Mouse (Mus musculus) embryonic facial prominence, embryonic 12.5 days (tissue): Measurements from ENCODE around the gene Dgkq. TPM values are rescaled to one million over a fixed set of nuclear protein-coding genes. Genes with fewer than 3 reads are reported as not detected.

ENCODE experiments used
- ATAC-seq: fragments of 200-750 bp; cut with Nextera tagmentation; 2 replicates; pipeline ENCODE4 v1.8.0; 2017; ENCODE audit not compliant: insufficient number of reproducible peaks, insufficient read depth, low FRiP score, low TSS enrichment
- H3K27ac ChIP-seq: fragments of 300-500 bp; sonication (generic); 2 replicates; pipeline ENCODE4 v1.5.1; 2016; ENCODE audit warnings: mild to moderate bottlenecking
- H3K27me3 ChIP-seq: fragments of 300-500 bp; sonication (generic); 2 replicates; pipeline ENCODE4 v1.6.1; 2016; ENCODE audit warnings: mild to moderate bottlenecking, moderate library complexity
- H3K36me3 ChIP-seq: fragments of 300-500 bp; sonication (generic); 2 replicates; pipeline ENCODE4 v1.6.1; 2016; ENCODE audit warnings: mild to moderate bottlenecking
- H3K4me1 ChIP-seq: fragments of 300-500 bp; sonication (generic); 2 replicates; pipeline ENCODE4 v1.6.1; 2016
- H3K4me2 ChIP-seq: fragments of 300-500 bp; sonication (generic); replicated peaks from 2 replicates; pipeline ENCODE4 v1.6.1; 2016; ENCODE audit warnings: mild to moderate bottlenecking, moderate library complexity
- H3K4me3 ChIP-seq: fragments of 300-500 bp; sonication (generic); 2 replicates; pipeline ENCODE4 v1.5.1; 2016; ENCODE audit warnings: mild to moderate bottlenecking
- H3K9ac ChIP-seq: fragments of 300-500 bp; sonication (generic); 2 replicates; pipeline ENCODE4 v1.6.1; 2016; ENCODE audit warnings: mild to moderate bottlenecking, moderate library complexity
- H3K9me3 ChIP-seq: fragments of 300-500 bp; sonication (generic); 2 replicates; pipeline ENCODE4 v1.6.1; 2016; ENCODE audit warnings: mild to moderate bottlenecking, moderate library complexity
- WGBS: fragments of 180-500 bp; shearing (Covaris S2); methylation state at CpG from one replicate; pipeline ENCODE4 v1.1.7; 2016; 5-methylcytosine and 5-hydroxymethylcytosine counted together
- polyA plus RNA-seq: library from polyadenylated mRNA; unstranded; fragments of >200 nt; fragmentation: Nextera tagmentation; extraction: Ambion mirVana; gene quantifications from 2 replicates; pipeline ENCODE4 v1.2.1, GENCODE M21; 2016

Dgkq gene
- polyA plus RNA-seq, 1 experiment from 2014 or later, result 16.6 TPM

DNA sequence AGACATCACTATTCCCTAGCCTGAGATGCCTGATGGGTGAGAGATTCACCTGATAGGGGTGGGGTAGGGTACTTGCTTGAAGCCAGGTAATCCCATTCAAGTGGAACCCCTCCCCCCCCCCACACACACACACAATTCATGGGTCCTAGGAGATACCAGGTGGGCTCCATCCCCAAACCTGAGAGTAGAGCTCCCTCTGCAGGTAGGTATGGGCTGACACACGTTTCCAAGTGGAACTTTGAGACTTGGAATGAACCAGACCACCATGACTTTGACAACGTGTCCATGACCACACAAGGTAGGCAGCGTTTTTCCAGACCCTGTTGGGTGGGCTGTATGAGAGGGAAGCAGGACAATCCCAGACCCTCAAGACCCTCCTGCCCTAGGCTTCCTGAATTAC, 10.4 kb upstream of the Dgkq start:
- Histone ChIP-seq H3K9me3 (no peaks in the 10 kb centered on the region), H3K4me3 (no peak overlapping the region), H3K4me1 (peaks cover 13% of the 10 kb centered on the region), H3K27ac (no peak overlapping the region), H3K4me2 (no peak overlapping the region), H3K9ac (no peak overlapping the region), H3K27me3 (no peaks in the 10 kb centered on the region), H3K36me3 (no peaks in the 10 kb centered on the region)
- 52% methylated on average over 3 of the region's 3 CpGs for WGBS
- ATAC-seq, result no peak

GRCm38 (mm10) chr5:108678296-108678854, 8.9 kb upstream of the Dgkq start:
- peaks cover 13% of the 10 kb centered on the region for H3K4me1 ChIP-seq
- no peaks in the 10 kb centered on the region for H3K27me3 ChIP-seq
- no peaks in the 10 kb centered on the region for H3K9me3 ChIP-seq
- no peak overlapping the region for H3K9ac ChIP-seq
- H3K4me2 ChIP-seq, result no peak overlapping the region
- no peak overlapping the region; the same call in 1 of the 2 replicates for H3K27ac ChIP-seq
- no peak for ATAC-seq
- no peaks in the 10 kb centered on the region for H3K36me3 ChIP-seq
- H3K4me3 ChIP-seq, result no peak overlapping the region
- 87% methylated on average over 6 of the region's 6 CpGs for WGBS

GRCm38 (mm10) chr5:108677605-108678295, 8.3 kb upstream of the Dgkq start:
- Histone ChIP-seq H3K4me3 (peak overlapping the region; percentile 31), H3K9me3 (no peaks in the 10 kb centered on the region), H3K4me1 (peaks cover 13% of the 10 kb centered on the region), H3K9ac (peak overlapping the region; percentile 53), H3K27ac (peak overlapping the region; percentile 89), H3K27me3 (no peaks in the 10 kb centered on the region), H3K4me2 (peak overlapping the region; percentile 60), H3K36me3 (no peaks in the 10 kb centered on the region; the same call in 1 of the 2 replicates)
- WGBS, result 3% methylated on average over 25 of the region's 25 CpGs
- peak; percentile 87 for ATAC-seq

DNA sequence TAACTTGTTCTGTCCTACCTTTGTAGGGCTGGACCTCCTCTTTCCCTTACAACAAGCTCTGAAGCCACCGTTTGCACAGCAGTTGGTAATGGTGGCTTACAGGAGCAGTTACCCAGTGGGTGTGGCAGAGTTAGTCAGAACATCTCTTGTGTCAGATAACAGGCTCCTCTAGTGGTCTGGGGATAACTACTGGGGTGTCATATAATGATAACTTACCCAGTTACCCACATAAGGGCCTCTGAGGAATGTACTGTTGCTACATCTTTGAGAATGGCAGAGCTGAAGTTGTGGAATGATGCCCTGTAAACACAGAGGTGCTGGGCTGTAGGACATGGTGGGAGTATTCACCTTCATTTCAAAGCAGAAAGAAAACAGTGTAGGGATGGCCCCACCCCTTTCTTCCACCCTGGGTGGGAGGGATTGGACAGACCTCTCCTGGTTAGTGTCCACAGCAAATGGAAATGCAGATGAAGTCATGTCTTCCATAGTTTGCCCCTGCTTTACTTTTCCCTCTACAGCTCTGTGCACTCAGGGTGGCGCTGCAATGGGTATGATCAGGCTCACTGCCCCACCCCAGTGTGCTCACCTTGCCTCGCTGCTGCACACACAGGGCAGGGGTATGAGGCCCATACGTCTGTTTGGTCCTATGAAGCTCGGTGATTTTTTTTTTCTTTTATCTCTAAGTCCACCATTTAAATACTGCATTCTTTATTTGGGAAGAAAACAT, 7.5 kb upstream of the Dgkq start:
- H3K9ac ChIP-seq, result peak overlapping the region; percentile 53; the same call in 1 of the 2 replicates
- H3K4me3 ChIP-seq, result peak overlapping the region; percentile 31
- H3K36me3 ChIP-seq, result peaks cover 6% of the 10 kb centered on the region
- no peaks in the 10 kb centered on the region for H3K9me3 ChIP-seq
- H3K4me2 ChIP-seq, result peak overlapping the region; percentile 60
- peak; percentile 6; the same call in 1 of the 2 replicates for ATAC-seq
- H3K27ac ChIP-seq, result peak overlapping the region; percentile 89
- H3K4me1 ChIP-seq, result peaks cover 13% of the 10 kb centered on the region
- H3K27me3 ChIP-seq, result no peaks in the 10 kb centered on the region
- 13% methylated on average over 5 of the region's 5 CpGs for WGBS

GRCm38 (mm10) chr5:108675251-108675816, 5.9 kb upstream of the Dgkq start, which contains the start of gene Slc26a1:
TSS of gene Slc26a1 (minus strand) at chr5:108675569.
- Histone ChIP-seq H3K36me3 (peaks cover 15% of the 10 kb centered on the region), H3K27ac (no peak within 1 kb of the TSS), H3K27me3 (no peaks in the 10 kb centered on the region), H3K4me3 (no peak within 1 kb of the TSS), H3K4me1 (peaks cover 13% of the 10 kb centered on the region), H3K4me2 (no peak within 1 kb of the TSS), H3K9me3 (no peaks in the 10 kb centered on the region), H3K9ac (no peak within 1 kb of the TSS)
- WGBS, result 71% methylated on average over 9 of the region's 9 CpGs
- no peak for ATAC-seq

DNA sequence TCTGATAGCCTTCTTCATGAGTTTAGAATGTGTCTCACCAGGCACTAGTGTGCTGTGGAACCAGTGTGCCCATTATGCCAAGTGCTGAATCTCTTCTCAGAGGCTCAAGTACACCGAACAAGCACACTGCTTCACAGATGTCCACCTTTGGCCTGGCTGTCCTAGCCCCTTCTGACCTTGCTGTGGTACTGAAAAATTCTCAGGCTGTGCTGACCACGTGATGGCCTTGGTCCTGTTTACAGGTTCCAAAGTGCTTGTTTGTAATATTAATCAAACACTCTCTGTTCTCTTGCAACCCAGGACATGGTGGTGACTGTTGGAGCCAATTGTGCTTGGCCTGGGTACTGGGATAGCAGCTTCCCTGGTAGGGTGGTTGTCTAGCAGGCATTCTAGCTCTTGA, 5.2 kb upstream of the Dgkq start:
- Histone ChIP-seq H3K4me1 (peaks cover 20% of the 10 kb centered on the region), H3K27me3 (no peaks in the 10 kb centered on the region), H3K4me2 (no peak overlapping the region), H3K27ac (no peak overlapping the region), H3K36me3 (peaks cover 15% of the 10 kb centered on the region), H3K4me3 (no peak overlapping the region), H3K9me3 (no peaks in the 10 kb centered on the region), H3K9ac (no peak overlapping the region)
- no peak for ATAC-seq
- 75% methylated on average over 2 of the region's 2 CpGs for WGBS

- no peak overlapping the region for H3K9ac ChIP-seq
- no peak for ATAC-seq
- H3K4me3 ChIP-seq, result no peak overlapping the region
- H3K27me3 ChIP-seq, result no peaks in the 10 kb centered on the region
- WGBS, result 89% methylated on average over 12 of the region's 12 CpGs
- peaks cover 22% of the 10 kb centered on the region for H3K4me1 ChIP-seq
- no peak overlapping the region for H3K27ac ChIP-seq
- H3K4me2 ChIP-seq, result no peak overlapping the region
- H3K36me3 ChIP-seq, result peaks cover 15% of the 10 kb centered on the region
- no peaks in the 10 kb centered on the region for H3K9me3 ChIP-seq
These were observed 2.3 kb upstream of the Dgkq start for GRCm38 (mm10) chr5:108671757-108672156.

DNA sequence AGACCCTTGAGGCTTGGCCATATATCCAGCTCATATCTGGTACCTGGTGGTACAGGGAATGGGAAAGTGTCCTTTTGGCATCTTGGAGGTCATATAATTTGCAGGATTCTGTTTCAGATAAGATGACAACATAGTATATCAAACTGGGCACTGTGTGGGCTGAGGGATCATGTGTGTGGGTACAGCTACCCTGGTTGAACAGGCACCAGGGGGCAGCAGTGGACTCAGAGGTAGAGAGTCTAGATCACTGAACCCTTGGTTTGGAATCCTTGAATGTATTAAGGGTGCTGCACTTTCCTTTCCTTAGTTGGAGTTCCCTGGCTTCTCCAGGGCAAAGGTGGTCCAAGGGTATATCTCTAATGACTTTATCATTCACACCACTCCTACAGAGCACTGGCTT, 1.3 kb upstream of the Dgkq start:
- Histone ChIP-seq H3K4me3 (no peak overlapping the region), H3K27me3 (no peaks in the 10 kb centered on the region), H3K9ac (no peak overlapping the region), H3K4me1 (peaks cover 22% of the 10 kb centered on the region), H3K27ac (no peak overlapping the region), H3K4me2 (no peak overlapping the region), H3K36me3 (peaks cover 15% of the 10 kb centered on the region), H3K9me3 (no peaks in the 10 kb centered on the region)
- no peak for ATAC-seq

GRCm38 (mm10) chr5:108669986-108670385, 514 bp upstream of the Dgkq start:
- H3K9me3 ChIP-seq, result no peaks in the 10 kb centered on the region
- peaks cover 15% of the 10 kb centered on the region for H3K36me3 ChIP-seq
- H3K27ac ChIP-seq, result no peak overlapping the region; the same call in 1 of the 2 replicates
- no peaks in the 10 kb centered on the region for H3K27me3 ChIP-seq
- peaks cover 18% of the 10 kb centered on the region for H3K4me1 ChIP-seq
- H3K4me3 ChIP-seq, result no peak overlapping the region
- WGBS, result 82% methylated on average over 9 of the region's 9 CpGs
- H3K4me2 ChIP-seq, result peak overlapping the region; percentile 65
- no peak for ATAC-seq
- peak overlapping the region; percentile 79; the same call in 1 of the 2 replicates for H3K9ac ChIP-seq

- whole genome bisulfite sequencing, result 20% methylated on average over 3 of the region's 3 CpGs
- no peaks in the 10 kb centered on the region for H3K9me3 ChIP-seq
- peaks cover 18% of the 10 kb centered on the region for H3K4me1 ChIP-seq
- peak overlapping the region; percentile 65 for H3K4me2 ChIP-seq
- H3K27me3 ChIP-seq, result no peaks in the 10 kb centered on the region
- H3K27ac ChIP-seq, result peak overlapping the region; percentile 85; the same call in 1 of the 2 replicates
- peak overlapping the region; percentile 49 for H3K4me3 ChIP-seq
- ATAC-seq, result no peak
- H3K9ac ChIP-seq, result peak overlapping the region; percentile 79
- peaks cover 15% of the 10 kb centered on the region for H3K36me3 ChIP-seq
These were observed 1.0 kb downstream of the Dgkq start for GRCm38 (mm10) chr5:108668387-108668932.

DNA sequence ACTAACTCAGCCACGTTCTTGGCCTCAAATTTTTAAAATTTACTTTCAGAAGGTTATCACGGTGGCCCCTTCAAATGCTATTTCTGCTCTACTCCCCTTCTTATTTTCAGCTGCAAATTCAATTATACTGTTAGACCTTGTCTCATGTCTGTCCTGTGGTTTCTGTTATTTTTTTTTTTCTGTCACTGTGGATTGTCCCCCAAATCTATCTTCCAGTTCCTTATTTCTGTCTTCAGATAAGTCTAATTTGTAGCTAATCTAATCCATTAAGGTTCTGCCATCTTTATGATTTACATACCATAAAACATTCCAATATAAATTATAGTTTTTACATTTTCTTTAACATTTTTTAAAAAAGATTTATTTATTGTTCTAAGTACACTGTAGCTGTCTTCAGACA, 2.1 kb downstream of the Dgkq start:
- Histone ChIP-seq H3K4me2 (no peak overlapping the region), H3K4me3 (no peak overlapping the region), H3K36me3 (peaks cover 13% of the 10 kb centered on the region), H3K27ac (no peak overlapping the region), H3K9ac (no peak overlapping the region), H3K9me3 (no peaks in the 10 kb centered on the region), H3K27me3 (no peaks in the 10 kb centered on the region), H3K4me1 (peaks cover 18% of the 10 kb centered on the region)
- 60% methylated on average over 2 of the region's 2 CpGs for WGBS
- no peak for ATAC-seq
